Mouse (Mus musculus) E14TG2a.4 (cell line): ENCODE measurements around the gene Ncmap.

Experiments used
- H3K27me3 ChIP-seq: 2 replicates; pipeline ENCODE4 v1.6.1; 2014; ENCODE audit warnings: low read length, control low read depth; ENCODE audit not compliant: insufficient read depth
- H3K36me3 ChIP-seq: 2 replicates; pipeline ENCODE4 v1.6.1; 2014; ENCODE audit warnings: low read length, control low read depth; ENCODE audit not compliant: insufficient read depth
- H3K4me1 ChIP-seq: replicated peaks from 2 replicates; pipeline ENCODE4 v1.6.1; 2014; ENCODE audit warnings: low read depth, low read length, control low read depth
- H3K4me3 ChIP-seq: replicated peaks from 2 replicates; pipeline ENCODE4 v1.5.1; 2014; ENCODE audit warnings: mild to moderate bottlenecking, low read length
- H3K9me3 ChIP-seq: 2 replicates; pipeline ENCODE4 v1.6.1; 2014; ENCODE audit warnings: low read length, control low read depth
- CTCF ChIP-seq: conservative IDR thresholded peaks from 2 replicates; pipeline ENCODE4 v1.5.1; 2014; ENCODE audit warnings: low read length
- NANOG ChIP-seq: IDR thresholded peaks from 2 replicates; pipeline ENCODE4 v1.6.1; 2014; ENCODE audit warnings: borderline replicate concordance, low read length, mixed read lengths
- POU5F1 ChIP-seq: IDR thresholded peaks from 2 replicates; pipeline ENCODE4 v1.6.1; 2014; ENCODE audit warnings: low read length, borderline replicate concordance

Ncmap gene

DNA sequence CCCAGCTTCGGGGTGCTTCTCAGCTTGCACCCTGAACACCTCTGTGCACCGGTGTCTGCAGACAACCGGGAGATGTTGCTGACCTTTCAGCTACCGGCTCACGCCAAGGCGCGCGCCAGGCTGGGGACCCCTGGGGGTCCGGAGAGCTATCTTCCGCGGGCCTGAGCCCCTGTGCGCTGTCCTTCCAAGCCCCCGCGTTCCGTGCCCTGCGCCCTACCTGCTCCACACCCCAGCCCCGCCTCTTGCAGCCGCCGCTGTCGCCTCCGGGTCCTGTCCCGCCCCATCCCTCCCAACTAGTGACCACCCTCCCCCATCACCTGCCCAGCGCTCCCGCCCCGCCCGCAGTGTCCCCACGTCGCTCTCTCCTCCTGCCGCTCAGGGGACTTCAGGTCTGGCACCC, at the start of gene Ncmap:
Gene Ncmap, minus strand, starts transcription at position 237 of the 400 bp plus-strand sequence.
- H3K36me3 ChIP-seq: no peaks in the 10 kb centered on the region
- peaks cover under 1% of the 10 kb centered on the region for H3K9me3 ChIP-seq
- peaks cover 40% of the 10 kb centered on the region for H3K4me1 ChIP-seq
- TF ChIP-seq POU5F1 (no peak), NANOG (no peak), CTCF (no peak)
- peak within 1 kb of the TSS; percentile 75 for H3K4me3 ChIP-seq
- peaks cover 27% of the 10 kb centered on the region for H3K27me3 ChIP-seq

DNA sequence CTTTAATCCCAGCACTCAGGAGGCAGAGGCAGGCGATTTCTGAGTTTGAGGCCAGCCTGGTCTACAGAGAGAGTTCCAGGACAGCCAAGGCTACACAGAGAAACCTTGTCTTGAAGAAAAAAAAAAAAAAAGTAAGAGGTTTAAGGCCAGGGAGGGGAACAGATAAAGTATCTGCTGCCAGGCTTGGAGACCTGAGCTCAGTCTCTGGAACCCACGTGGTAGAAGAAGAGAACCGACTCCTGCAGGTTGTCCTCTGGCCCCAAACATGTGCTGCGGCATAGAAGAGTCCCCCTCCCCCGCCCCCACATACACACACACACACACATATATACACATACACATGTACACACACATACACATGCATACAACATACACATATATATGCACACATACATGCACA, 44.4 kb upstream of the Ncmap start:
- TF ChIP-seq NANOG: no peak
- no peak for TF ChIP-seq CTCF
- no peak for TF ChIP-seq POU5F1

DNA sequence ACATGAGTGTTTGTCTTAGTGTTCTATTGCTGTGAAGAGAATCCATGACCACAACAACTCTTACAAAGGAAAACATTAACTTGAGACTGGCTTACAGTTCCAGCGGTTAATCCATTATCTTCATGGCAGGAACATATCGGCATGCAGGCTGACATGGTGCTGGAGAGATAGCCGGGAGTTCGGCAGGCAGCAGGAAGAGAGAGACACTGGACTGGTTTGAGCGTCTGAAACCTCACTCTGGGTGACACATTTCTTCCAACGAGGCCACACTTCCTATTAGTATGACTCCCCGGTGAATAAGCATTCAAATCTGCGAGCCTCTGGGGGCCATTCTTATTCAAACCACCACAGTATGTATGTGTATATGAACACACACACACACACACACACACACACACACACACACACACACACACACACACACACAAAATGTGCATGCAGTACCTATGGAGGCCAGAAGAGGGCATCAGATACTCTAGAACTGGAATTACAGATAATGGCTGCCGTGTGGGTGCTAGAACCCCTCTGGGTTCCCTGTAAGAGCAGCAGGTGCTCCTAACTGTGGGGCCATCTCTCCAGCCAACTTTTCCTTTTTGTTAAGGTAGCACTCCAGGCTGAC, 42.0 kb upstream of the Ncmap start:
- Histone ChIP-seq H3K36me3 (no peaks in the 10 kb centered on the region), H3K4me3 (no peak overlapping the region), H3K27me3 (no peaks in the 10 kb centered on the region), H3K9me3 (no peaks in the 10 kb centered on the region), H3K4me1 (peaks cover 37% of the 10 kb centered on the region)
- peak; percentile 49 for TF ChIP-seq CTCF
- no peak for TF ChIP-seq NANOG

More for the DNA sequence above, 44.4 kb upstream of the Ncmap start:
- Histone ChIP-seq H3K4me3 (no peak overlapping the region), H3K27me3 (no peaks in the 10 kb centered on the region), H3K4me1 (peaks cover 20% of the 10 kb centered on the region), H3K36me3 (no peaks in the 10 kb centered on the region), H3K9me3 (no peaks in the 10 kb centered on the region)

DNA sequence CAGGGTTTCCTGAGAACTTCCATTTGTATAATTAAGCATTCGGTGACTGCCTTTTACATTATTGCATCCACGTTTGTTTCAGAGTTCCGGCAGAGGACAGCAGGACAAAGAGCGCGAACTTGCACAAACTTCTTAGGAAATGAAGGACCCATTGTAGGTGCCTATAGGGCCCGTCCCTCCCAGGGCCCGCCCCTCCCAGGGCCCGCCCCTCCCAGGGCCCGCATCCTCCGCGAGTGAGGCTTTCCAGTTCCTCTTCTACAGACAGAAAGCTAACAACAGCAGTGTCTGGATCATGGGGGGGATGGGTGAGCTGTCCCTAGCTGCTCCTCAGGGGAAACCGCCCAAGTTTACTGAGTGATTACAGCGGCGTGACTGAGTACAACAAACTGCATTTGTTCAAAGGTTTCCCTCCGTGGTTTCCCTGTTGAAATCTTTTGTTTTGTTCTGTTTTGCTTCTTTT, 41.2 kb upstream of the Ncmap start:
- H3K4me3 ChIP-seq: 0 out of 2 replicates have a peak overlapping the region, but pooled peaks have one; percentile 13
- H3K9me3 ChIP-seq: no peaks in the 10 kb centered on the region
- H3K36me3 ChIP-seq: no peaks in the 10 kb centered on the region
- no peaks in the 10 kb centered on the region for H3K27me3 ChIP-seq
- TF ChIP-seq NANOG: no peak
- TF ChIP-seq CTCF: no peak
- no peak for TF ChIP-seq POU5F1
- H3K4me1 ChIP-seq: peaks cover 42% of the 10 kb centered on the region

DNA sequence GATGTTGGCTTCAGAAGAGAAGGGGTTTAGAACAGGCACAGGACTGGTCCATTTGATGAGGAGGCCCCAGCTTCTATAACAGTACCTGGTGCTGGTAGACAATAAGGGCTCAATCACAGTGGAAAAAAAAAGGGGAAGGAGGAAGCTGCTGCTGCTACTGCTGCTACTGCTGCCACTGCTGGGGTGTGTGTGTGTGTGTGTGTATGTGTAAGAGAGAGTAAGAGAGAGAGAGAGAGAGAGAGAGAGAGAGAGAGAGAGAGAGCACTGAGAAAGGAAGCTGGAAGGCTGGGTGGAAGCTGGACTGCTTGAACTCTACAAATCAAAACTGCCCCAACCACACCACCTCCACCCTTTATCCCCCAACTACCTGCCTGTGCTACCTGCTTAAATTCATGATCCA, 39.9 kb upstream of the Ncmap start:
- H3K27me3 ChIP-seq: no peaks in the 10 kb centered on the region
- no peak overlapping the region for H3K4me3 ChIP-seq
- no peak for TF ChIP-seq CTCF
- no peak for TF ChIP-seq NANOG
- no peak for TF ChIP-seq POU5F1
- H3K9me3 ChIP-seq: no peaks in the 10 kb centered on the region
- H3K36me3 ChIP-seq: no peaks in the 10 kb centered on the region
- H3K4me1 ChIP-seq: peaks cover 50% of the 10 kb centered on the region

DNA sequence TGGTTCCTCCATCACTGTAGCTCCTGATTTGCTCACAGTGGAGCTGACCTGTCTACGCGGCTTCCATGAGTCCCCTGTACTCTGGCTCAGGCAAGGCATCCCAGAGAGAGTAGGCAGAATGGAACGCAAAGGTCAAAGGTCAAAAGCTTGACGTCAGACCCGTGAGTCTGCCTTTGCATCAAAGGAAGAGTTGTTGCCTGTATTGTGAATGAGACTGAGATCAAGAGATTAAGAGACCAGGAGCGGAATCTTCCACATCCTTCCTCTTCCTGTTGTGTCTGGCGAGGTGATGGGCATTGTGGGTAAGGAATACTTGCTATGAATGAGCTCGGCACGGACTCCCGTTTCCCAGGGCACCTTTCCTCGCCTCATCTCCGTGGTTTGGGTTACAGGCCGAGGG, 38.3 kb upstream of the Ncmap start:
- no peaks in the 10 kb centered on the region for H3K27me3 ChIP-seq
- H3K4me1 ChIP-seq: peaks cover 65% of the 10 kb centered on the region
- H3K4me3 ChIP-seq: peak overlapping the region; percentile 61
- H3K36me3 ChIP-seq: 0 out of 2 replicates have a peak, but pooled peaks cover 4% of the 10 kb centered on the region
- no peaks in the 10 kb centered on the region for H3K9me3 ChIP-seq
- TF ChIP-seq POU5F1 (no peak), NANOG (no peak), CTCF (no peak)

DNA sequence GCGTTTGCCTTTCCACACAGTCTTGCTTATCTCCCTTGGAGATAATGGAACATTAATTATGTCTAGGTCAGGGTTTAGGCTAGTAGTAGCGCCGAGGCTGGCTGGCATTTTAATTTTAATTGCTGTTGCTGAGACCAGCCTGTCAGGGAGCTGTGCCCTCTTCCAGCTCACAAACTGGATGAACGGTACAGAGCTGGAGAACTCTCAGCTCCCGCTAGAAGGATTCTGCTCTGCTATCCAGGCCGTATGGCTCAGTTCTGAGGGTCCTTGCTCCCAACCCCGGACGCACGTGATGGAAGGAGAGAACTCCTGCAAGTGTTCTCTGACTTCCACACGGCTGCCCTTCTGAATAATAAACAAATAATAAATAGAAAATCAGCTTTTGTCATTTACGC, 36.4 kb upstream of the Ncmap start:
- H3K27me3 ChIP-seq: no peaks in the 10 kb centered on the region
- peaks cover 12% of the 10 kb centered on the region; the same call in 1 of the 2 replicates for H3K36me3 ChIP-seq

DNA sequence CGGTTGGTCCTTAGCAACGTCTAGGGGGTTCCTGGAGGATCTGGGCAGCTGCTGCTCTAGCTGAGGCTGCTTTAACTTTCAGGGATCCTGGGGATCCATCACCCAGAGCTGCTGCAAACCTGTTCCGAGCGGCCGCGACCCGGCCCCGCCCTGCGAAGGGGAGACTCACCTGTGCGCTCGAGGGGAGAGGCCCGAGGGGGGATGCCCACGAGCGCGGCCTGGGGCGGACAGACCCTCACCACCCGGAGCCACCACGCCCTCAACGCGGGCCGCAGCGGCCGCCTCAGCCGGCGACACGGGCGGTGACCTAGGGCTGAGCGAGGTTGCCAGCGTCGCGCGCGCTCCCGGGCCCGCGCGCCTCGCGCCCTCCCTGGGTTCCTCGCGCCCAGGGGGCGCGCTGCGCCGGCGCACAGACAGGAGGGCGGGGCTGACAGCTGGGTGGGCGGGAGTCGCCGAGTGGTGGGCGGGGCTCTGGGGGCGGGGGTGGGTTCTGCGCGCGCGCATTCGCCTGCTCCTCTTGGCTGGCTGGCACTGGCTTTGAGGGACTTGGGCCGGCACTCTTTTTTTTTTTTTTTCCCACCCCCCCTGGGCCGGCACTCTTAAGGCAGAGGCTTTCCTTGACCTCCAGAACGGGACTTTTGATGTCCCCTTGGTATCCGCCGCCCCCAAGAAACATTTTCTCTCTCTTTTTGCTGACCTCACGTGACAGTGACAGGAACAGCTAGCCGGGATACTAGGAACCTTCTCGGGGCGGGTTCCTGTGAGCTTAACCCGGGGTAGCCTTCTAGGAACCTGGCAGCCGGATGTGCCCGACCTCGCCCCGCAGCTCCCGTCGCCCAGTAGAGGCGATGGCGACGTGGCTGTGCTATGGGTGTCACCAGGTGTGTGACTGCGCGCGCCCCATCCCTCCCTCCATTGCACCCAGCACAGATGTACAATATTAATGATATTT, 35.7 kb upstream of the Ncmap start, which contains the start of gene Rcan3:
Gene Rcan3, minus strand, starts transcription at position 411 of the 952 bp plus-strand sequence.
- Histone ChIP-seq H3K27me3 (no peaks in the 10 kb centered on the region), H3K4me3 (peak within 1 kb of the TSS; percentile 92), H3K4me1 (peaks cover 69% of the 10 kb centered on the region), H3K36me3 (peaks cover 17% of the 10 kb centered on the region; the same call in 1 of the 2 replicates), H3K9me3 (no peaks in the 10 kb centered on the region)
- TF ChIP-seq POU5F1 (no peak), CTCF (no peak), NANOG (no peak)

More for the DNA sequence above, 36.4 kb upstream of the Ncmap start:
- Histone ChIP-seq H3K4me3 (peak overlapping the region; percentile 92), H3K4me1 (peaks cover 67% of the 10 kb centered on the region), H3K9me3 (no peaks in the 10 kb centered on the region)
- TF ChIP-seq NANOG (no peak), POU5F1 (no peak), CTCF (no peak)
